Mouse (Mus musculus) stomach, postnatal 0 days (tissue): ENCODE measurements around the gene Irak4. TPM values are rescaled to one million over a fixed set of nuclear protein-coding genes. Genes with fewer than 3 reads are reported as not detected.

Source experiments
- ATAC-seq: fragments of 200-750 bp; cut with Nextera tagmentation; 2 replicates; pipeline ENCODE4 v1.8.0; 2017; ENCODE audit not compliant: low FRiP score, low TSS enrichment
- DNase-seq: peaks from one replicate; pipeline ENCODE4 v3.0.0-alpha.2; 2016; ENCODE audit warnings: low spot score
- H3K27ac ChIP-seq: fragments of 300-500 bp; sonication (generic); replicated peaks from 2 replicates; pipeline ENCODE4 v1.5.1; 2014; ENCODE audit warnings: mild to moderate bottlenecking, control low read depth
- H3K27me3 ChIP-seq: fragments of 300-500 bp; sonication (generic); 2 replicates; pipeline ENCODE4 v1.6.1; 2014; ENCODE audit warnings: low read length; ENCODE audit not compliant: control insufficient read depth, insufficient read depth
- H3K36me3 ChIP-seq: fragments of 300-500 bp; sonication (generic); 2 replicates; pipeline ENCODE4 v1.6.1; 2014; ENCODE audit warnings: low read length, mixed read lengths; ENCODE audit not compliant: control insufficient read depth, insufficient read depth
- H3K4me1 ChIP-seq: fragments of 300-500 bp; sonication (generic); replicated peaks from 2 replicates; pipeline ENCODE4 v1.6.1; 2014; ENCODE audit warnings: antibody characterized with exemption; ENCODE audit not compliant: control insufficient read depth, insufficient read depth
- H3K4me2 ChIP-seq: fragments of 300-500 bp; sonication (generic); replicated peaks from 2 replicates; pipeline ENCODE4 v1.6.1; 2014; ENCODE audit warnings: low read depth, mild to moderate bottlenecking, control low read depth, moderate library complexity
- H3K4me3 ChIP-seq: fragments of 300-500 bp; sonication (generic); 2 replicates; pipeline ENCODE4 v1.5.1; 2014; ENCODE audit warnings: low read depth, low read length, control low read depth
- H3K9ac ChIP-seq: fragments of 300-500 bp; sonication (generic); 2 replicates; pipeline ENCODE4 v1.6.1; 2014; ENCODE audit warnings: mild to moderate bottlenecking, low read length, control low read depth, mixed read lengths
- H3K9me3 ChIP-seq: fragments of 300-500 bp; sonication (generic); 2 replicates; pipeline ENCODE4 v1.6.1; 2016; ENCODE audit warnings: low read length; ENCODE audit not compliant: control insufficient read depth
- CTCF ChIP-seq: IDR thresholded peaks from 2 replicates; pipeline ENCODE4 v1.5.1; 2016; ENCODE audit warnings: antibody characterized with exemption, low read depth, mild to moderate bottlenecking, moderate library complexity
- EP300 ChIP-seq: optimal IDR thresholded peaks from 2 replicates; pipeline ENCODE3; 2016; ENCODE audit warnings: antibody characterized with exemption
- WGBS: fragments of 180-500 bp; shearing (Covaris S2); extraction: QIAGEN DNeasy Blood & Tissue Kit; methylation state at CpG from one replicate; pipeline ENCODE4 v1.1.7; 2014; 5-methylcytosine and 5-hydroxymethylcytosine counted together
- polyA plus RNA-seq: library from polyadenylated mRNA; unstranded; fragments of >200 nt; fragmentation: Nextera tagmentation; extraction: Ambion mirVana; gene quantifications from 2 replicates; pipeline ENCODE4 v1.2.1, GENCODE M21; 2015

Irak4 gene
- polyA plus RNA-seq, 1 experiment from 2014 or later: 9.2 TPM

- Histone ChIP-seq H3K27me3 (no peaks in the 10 kb centered on the region), H3K4me1 (no peaks in the 10 kb centered on the region), H3K9ac (no peak overlapping the region), H3K27ac (no peak overlapping the region), H3K36me3 (no peaks in the 10 kb centered on the region), H3K4me3 (no peak overlapping the region), H3K9me3 (no peaks in the 10 kb centered on the region), H3K4me2 (no peak overlapping the region)
- no peak for ATAC-seq
- DNase-seq: no peak
- no peak for TF ChIP-seq EP300
- no peak for TF ChIP-seq CTCF
- WGBS: 65% methylated on average over 4 of the region's 4 CpGs
Measured at GRCm38 (mm10) chr15:94544844-94545243, 1.4 kb downstream of the Irak4 start.

- H3K27ac ChIP-seq: no peak overlapping the region
- no peaks in the 10 kb centered on the region for H3K4me1 ChIP-seq
- H3K9ac ChIP-seq: no peak overlapping the region
- DNase-seq (no peak), ATAC-seq (no peak)
- H3K4me3 ChIP-seq: no peak overlapping the region
- H3K4me2 ChIP-seq: no peak overlapping the region
- TF ChIP-seq CTCF (no peak), EP300 (no peak)
- WGBS: 93% methylated on average over 9 of the region's 9 CpGs
- H3K36me3 ChIP-seq: peaks cover 5% of the 10 kb centered on the region; the same call in 1 of the 2 replicates
- no peaks in the 10 kb centered on the region for H3K27me3 ChIP-seq
- no peaks in the 10 kb centered on the region for H3K9me3 ChIP-seq
Measured at GRCm38 (mm10) chr15:94553536-94553935, 10.1 kb downstream of the Irak4 start.

GRCm38 (mm10) chr15:94557442-94557841 lies 14.0 kb downstream of the Irak4 start:
- Histone ChIP-seq H3K4me2 (no peak overlapping the region), H3K4me1 (no peaks in the 10 kb centered on the region), H3K9me3 (no peaks in the 10 kb centered on the region), H3K27me3 (no peaks in the 10 kb centered on the region), H3K36me3 (peaks cover 5% of the 10 kb centered on the region; the same call in 1 of the 2 replicates), H3K9ac (no peak overlapping the region), H3K4me3 (no peak overlapping the region), H3K27ac (no peak overlapping the region)
- ATAC-seq (peak; percentile 86), DNase-seq (peak; percentile 88)
- 19% methylated on average over 7 of the region's 7 CpGs for WGBS
- TF ChIP-seq CTCF: peak; percentile 98
- no peak for TF ChIP-seq EP300

- no peaks in the 10 kb centered on the region for H3K9me3 ChIP-seq
- H3K4me1 ChIP-seq: no peaks in the 10 kb centered on the region
- TF ChIP-seq CTCF (no peak), EP300 (no peak)
- WGBS: 65% methylated on average over 17 of the region's 17 CpGs
- DNase-seq: no peak
- no peak overlapping the region for H3K9ac ChIP-seq
- H3K36me3 ChIP-seq: peaks cover 2% of the 10 kb centered on the region; the same call in 1 of the 2 replicates
- H3K4me3 ChIP-seq: no peak overlapping the region
- H3K4me2 ChIP-seq: no peak overlapping the region
- H3K27me3 ChIP-seq: no peaks in the 10 kb centered on the region
- no peak overlapping the region for H3K27ac ChIP-seq
- ATAC-seq: peak; percentile 73
Measured at GRCm38 (mm10) chr15:94558895-94559656, 15.6 kb downstream of the Irak4 start.

GRCm38 (mm10) chr15:94564909-94565308 lies 21.5 kb downstream of the Irak4 start:
- no peaks in the 10 kb centered on the region for H3K9me3 ChIP-seq
- no peak overlapping the region for H3K4me2 ChIP-seq
- H3K27ac ChIP-seq: no peak overlapping the region
- no peaks in the 10 kb centered on the region for H3K27me3 ChIP-seq
- H3K4me1 ChIP-seq: no peaks in the 10 kb centered on the region
- 72% methylated on average over 2 of the region's 2 CpGs for WGBS
- no peak for ATAC-seq
- TF ChIP-seq EP300: no peak
- TF ChIP-seq CTCF: no peak
- DNase-seq: no peak
- H3K4me3 ChIP-seq: no peak overlapping the region
- no peak overlapping the region for H3K9ac ChIP-seq
- peaks cover 5% of the 10 kb centered on the region; the same call in 1 of the 2 replicates for H3K36me3 ChIP-seq

- peaks cover 3% of the 10 kb centered on the region; the same call in 1 of the 2 replicates for H3K36me3 ChIP-seq
- H3K9ac ChIP-seq: no peak overlapping the region
- TF ChIP-seq CTCF (no peak), EP300 (no peak)
- no peak for DNase-seq
- WGBS: 91% methylated on average over 9 of the region's 9 CpGs
- ATAC-seq: no peak
- no peak overlapping the region for H3K4me3 ChIP-seq
- H3K9me3 ChIP-seq: no peaks in the 10 kb centered on the region
- H3K4me1 ChIP-seq: no peaks in the 10 kb centered on the region
- H3K27me3 ChIP-seq: no peaks in the 10 kb centered on the region
- no peak overlapping the region for H3K4me2 ChIP-seq
- H3K27ac ChIP-seq: no peak overlapping the region
Measured at GRCm38 (mm10) chr15:94565854-94566253, 22.4 kb downstream of the Irak4 start.
